Mouse (Mus musculus) cerebellum, adult 2 months (tissue): ENCODE data around the gene Ddx41.

Experiments
- CTCF ChIP-seq: fragments of 200-500 bp; IDR thresholded peaks from 2 replicates; pipeline ENCODE4 v1.5.1; 2011; ENCODE audit warnings: low read depth, mild to moderate bottlenecking, control low read depth, low read length, moderate library complexity, borderline replicate concordance; ENCODE audit not compliant: insufficient read depth
- POLR2A ChIP-seq: fragments of 200-500 bp; IDR thresholded peaks from 2 replicates; pipeline ENCODE4 v1.6.1; 2011; ENCODE audit warnings: low read length, control low read depth, borderline replicate concordance; ENCODE audit not compliant: insufficient read depth

GRCm38 (mm10) chr13:55527212-55527611 is 9.2 kb downstream of the Ddx41 start:
- TF ChIP-seq CTCF (no peak), POLR2A (no peak)
